Mouse (Mus musculus): ENCODE measurements at regions not wholly inside any gene's neighbourhood (a gene's known extent, or its start where the extent isn't known, plus 50 kb on each side); places are given as distances from the start of the nearest gene placed in this dataset.

- no peak for DNase-seq (ENCODE audit: low spot score in 2 of 2)
These were observed 160.6 kb upstream of the Paip1 start for GRCm38 (mm10) chr13:119267608-119268300.

- DNase-seq (ENCODE audit: low spot score in 2 of 2), result no peak
These were observed 160.1 kb upstream of the Paip1 start for GRCm38 (mm10) chr13:119268301-119268675.

DNA sequence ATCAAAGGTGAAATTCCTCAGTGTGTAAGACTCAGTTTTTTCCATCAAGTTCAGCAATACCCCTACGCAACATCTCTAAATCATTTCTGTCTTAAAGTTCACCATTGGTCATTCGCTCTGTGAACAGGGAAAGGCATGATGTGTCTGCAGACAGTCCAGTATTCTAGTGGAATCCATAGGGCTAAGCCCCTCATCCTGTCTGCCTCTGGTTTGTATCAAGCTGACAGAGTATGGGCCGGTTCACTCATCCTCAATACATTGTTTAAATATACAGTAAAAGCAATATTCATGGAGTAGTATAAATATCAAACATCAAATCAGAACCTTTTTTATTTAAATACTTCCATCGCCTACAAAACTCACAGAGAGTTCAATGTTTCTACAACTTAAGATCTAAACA, 152.9 kb upstream of the Paip1 start:
- no peak for DNase-seq (ENCODE audit: low spot score in 2 of 2)

GRCm38 (mm10) chr13:119277308-119277948, 151.0 kb upstream of the Paip1 start:
- no peak for DNase-seq (ENCODE audit: low spot score in 2 of 2)

- no peak for DNase-seq (ENCODE audit: low spot score in 2 of 2)
These were observed 149.0 kb upstream of the Paip1 start for GRCm38 (mm10) chr13:119279449-119279848.

DNA sequence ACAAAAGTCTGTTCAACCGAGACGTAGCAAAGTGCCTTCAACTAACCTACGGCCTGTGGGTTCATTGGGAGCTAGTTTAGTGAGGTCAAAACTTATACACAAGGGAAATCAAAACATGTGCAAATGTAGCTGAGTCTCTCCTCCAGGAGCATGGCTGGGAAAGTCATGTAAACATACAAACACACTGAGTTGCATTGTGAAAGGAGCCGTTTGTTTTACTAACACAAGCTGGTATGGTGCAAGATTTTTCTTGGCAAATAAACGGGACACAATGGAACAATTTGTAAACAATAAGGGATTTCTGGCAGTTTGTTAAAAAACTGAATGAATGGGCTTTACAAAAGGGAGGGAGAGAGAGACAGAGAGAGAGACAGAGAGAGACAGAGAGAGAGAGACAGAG, 147.8 kb upstream of the Paip1 start:
- no peak for DNase-seq (ENCODE audit: low spot score in 2 of 2)

- DNase-seq (ENCODE audit: low spot score in 2 of 2), result peak; percentile 55 to 60
These were observed 145.0 kb upstream of the Paip1 start for GRCm38 (mm10) chr13:119283448-119283847.

- no peak for DNase-seq (ENCODE audit: low spot score in 2 of 2)
These were observed 119.2 kb upstream of the Paip1 start for GRCm38 (mm10) chr13:119309238-119309637.

DNA sequence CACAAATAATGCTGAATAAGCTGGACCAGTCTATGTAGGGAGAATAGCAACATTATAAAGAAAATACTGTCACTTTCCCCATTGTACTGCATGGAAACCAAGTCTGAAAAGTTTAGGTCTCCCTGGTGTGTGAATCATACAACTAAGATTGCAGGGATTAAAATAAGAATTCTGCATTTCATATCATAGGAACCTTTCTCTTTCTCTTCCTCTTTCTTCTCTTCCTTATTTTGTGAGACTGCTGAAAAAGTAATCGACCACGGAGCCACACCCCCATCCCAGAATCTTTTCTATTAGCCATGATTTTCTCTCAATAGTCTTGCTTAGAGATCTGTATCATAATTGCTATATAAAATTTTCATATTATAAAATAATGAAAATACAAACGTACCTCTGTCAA, 118.4 kb upstream of the Paip1 start:
- no peak for DNase-seq (ENCODE audit: low spot score in 2 of 2)

GRCm38 (mm10) chr13:119314356-119314755, 114.0 kb upstream of the Paip1 start:
- DNase-seq (ENCODE audit: low spot score in 2 of 2), result no peak

DNA sequence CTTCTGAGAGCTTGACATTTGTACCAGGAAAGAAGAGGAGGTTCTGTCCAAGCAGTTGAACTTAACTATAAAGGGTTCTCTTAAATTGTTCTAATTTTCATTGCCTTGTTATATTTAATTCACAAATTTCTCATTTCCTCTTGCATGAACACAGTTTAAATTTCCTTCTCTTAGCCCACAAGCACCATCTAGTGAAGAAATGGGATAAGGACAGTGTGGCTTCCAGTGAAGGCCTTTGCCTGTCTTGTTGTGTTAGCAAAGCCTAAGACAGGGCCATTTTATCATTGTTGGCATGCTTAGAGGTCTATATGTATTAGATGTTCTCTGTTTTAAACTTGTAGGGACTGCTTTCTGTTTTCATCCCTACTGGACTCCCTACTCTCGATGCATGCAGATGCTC, 110.0 kb upstream of the Paip1 start:
- no peak for DNase-seq (ENCODE audit: low spot score in 2 of 2)

DNA sequence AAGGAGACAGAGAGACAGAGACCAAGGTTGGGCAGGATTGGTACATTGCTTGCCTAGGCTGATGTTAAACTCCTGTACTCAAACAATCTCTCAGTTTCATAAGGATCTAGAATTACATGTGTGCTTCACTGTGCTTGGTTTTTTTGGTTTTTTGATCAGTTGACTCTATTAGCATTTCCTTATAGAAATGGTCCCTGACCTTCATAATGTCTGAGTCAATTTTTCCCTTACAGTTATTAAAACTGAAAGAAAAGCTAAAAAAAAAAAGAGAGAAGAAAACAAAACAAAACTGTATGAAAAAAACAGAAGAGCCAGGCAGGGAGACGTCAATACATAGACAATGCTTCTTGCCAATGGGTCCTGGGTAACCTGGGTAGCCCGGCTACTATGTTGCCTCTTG, 102.9 kb upstream of the Paip1 start:
- DNase-seq (ENCODE audit: low spot score in 2 of 2), result no peak

- DNase-seq (ENCODE audit: low spot score in 2 of 2), result no peak
These were observed 101.3 kb upstream of the Paip1 start for GRCm38 (mm10) chr13:119326877-119327625.

- no peak for DNase-seq (ENCODE audit: low spot score in 2 of 2)
These were observed 99.7 kb upstream of the Paip1 start for GRCm38 (mm10) chr13:119328731-119329130.

- no peak for DNase-seq (ENCODE audit: low spot score in 2 of 2)
These were observed 96.6 kb upstream of the Paip1 start for GRCm38 (mm10) chr13:119331815-119332214.

- no peak for DNase-seq (ENCODE audit: low spot score in 2 of 2)
These were observed 94.5 kb upstream of the Paip1 start for GRCm38 (mm10) chr13:119333915-119334314.

GRCm38 (mm10) chr13:119337861-119338260, 90.5 kb upstream of the Paip1 start:
- DNase-seq (ENCODE audit: low spot score in 2 of 2), result no peak

GRCm38 (mm10) chr13:119339016-119339415, 89.4 kb upstream of the Paip1 start:
- DNase-seq (ENCODE audit: low spot score in 2 of 2), result no peak

DNA sequence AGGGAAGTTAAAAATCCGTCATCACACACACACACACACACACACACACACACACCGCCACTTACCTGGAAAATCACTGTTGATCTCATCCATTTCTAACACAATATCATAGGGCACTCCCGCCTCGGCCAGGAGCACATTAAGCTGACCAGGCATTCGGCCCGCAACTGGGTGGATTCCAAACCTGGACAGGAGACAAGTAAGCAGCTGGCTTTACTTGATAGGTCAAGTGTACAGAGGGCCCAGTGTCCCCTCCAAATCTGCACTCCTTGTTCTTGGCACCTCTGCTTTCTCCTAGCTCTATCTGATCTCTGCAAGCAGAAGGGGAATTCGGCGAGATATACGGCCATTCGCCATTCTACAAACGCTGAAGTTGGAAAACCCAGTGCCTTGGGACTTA, 88.6 kb upstream of the Paip1 start:
- DNase-seq (ENCODE audit: low spot score in 2 of 2), result no peak

GRCm38 (mm10) chr13:119341833-119342232, 86.6 kb upstream of the Paip1 start:
- no peak for DNase-seq (ENCODE audit: low spot score in 2 of 2)

DNA sequence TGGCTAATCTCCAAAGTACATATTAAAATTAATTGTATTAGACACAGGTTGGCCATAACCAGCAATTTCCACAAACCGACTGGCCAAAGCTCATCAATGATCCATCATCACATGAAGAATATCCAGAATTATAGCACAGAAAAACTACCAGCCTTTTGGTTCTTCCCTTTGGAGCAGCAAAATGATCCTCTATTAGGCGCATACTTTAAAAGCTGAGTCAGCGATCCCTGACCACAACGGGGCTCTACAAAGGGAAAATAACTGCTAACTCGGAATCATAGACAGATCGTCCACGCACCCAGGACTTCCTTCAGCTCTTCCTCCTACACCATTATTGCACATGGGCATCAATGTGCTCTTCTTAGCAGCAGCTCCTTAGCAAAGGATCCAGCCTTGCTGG, 85.6 kb upstream of the Paip1 start:
- no peak for DNase-seq (ENCODE audit: low spot score in 2 of 2)

- no peak for DNase-seq (ENCODE audit: low spot score in 2 of 2)
These were observed 80.4 kb upstream of the Paip1 start for GRCm38 (mm10) chr13:119347988-119348387.

DNA sequence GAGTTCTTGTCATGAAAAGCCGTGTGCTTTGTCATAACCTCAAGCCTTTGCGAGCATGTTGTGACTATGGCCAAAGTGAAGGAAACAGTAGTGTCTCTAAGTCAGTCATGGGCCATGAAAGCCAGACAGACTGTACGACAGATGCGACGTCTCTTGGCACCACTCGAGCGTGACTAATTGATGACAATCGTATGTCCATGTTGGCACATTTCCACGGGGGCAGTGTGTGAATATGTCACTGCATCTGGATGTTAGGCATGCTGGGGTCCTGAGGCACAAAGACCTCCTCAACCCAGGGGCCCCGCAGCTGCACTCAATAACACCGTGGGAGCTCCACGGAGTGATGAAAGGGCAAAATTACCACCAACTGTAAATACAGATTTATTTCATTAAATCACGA, 77.1 kb upstream of the Paip1 start:
- DNase-seq (ENCODE audit: low spot score in 2 of 2), result no peak

Data from frontal cortex, postnatal 25 days (tissue).